Mouse (Mus musculus): ENCODE results near the gene Dph1.
"Not testable (repeated sequence)": the region's sequence is repeated elsewhere in the genome, so short reads cannot be mapped to it uniquely, and the experiment has no call there.

Gene Dph1

GRCm38 (mm10) chr11:75203926-75204325 lies 12.9 kb upstream of the Dph1 start:
- DNase-seq (ENCODE audit: low spot score in 2 of 2): no peak

GRCm38 (mm10) chr11:75201721-75202120 lies 10.7 kb upstream of the Dph1 start:
- no peak for DNase-seq (ENCODE audit: low spot score in 2 of 2)

- DNase-seq (ENCODE audit: low spot score in 2 of 2): peak in 1 of 2 experiments; percentile 84
These were observed 9.9 kb upstream of the Dph1 start for GRCm38 (mm10) chr11:75200935-75201334.

- DNase-seq (ENCODE audit: low spot score in 2 of 2): no peak
These were observed 8.9 kb upstream of the Dph1 start for GRCm38 (mm10) chr11:75199951-75200350.

GRCm38 (mm10) chr11:75198792-75199191 lies 7.8 kb upstream of the Dph1 start:
- DNase-seq (ENCODE audit: low spot score in 2 of 2): no peak

- no peak for DNase-seq (ENCODE audit: low spot score in 2 of 2)
These were observed 6.9 kb upstream of the Dph1 start for GRCm38 (mm10) chr11:75197956-75198355.

- DNase-seq (ENCODE audit: low spot score in 2 of 2): no peak
These were observed 5.1 kb upstream of the Dph1 start for GRCm38 (mm10) chr11:75196131-75196530.

GRCm38 (mm10) chr11:75194850-75195461 lies 3.9 kb upstream of the Dph1 start:
- DNase-seq (ENCODE audit: low spot score in 2 of 2): peak in 1 of 2 experiments; percentile 65

GRCm38 (mm10) chr11:75194121-75194849 lies 3.2 kb upstream of the Dph1 start:
- no peak for DNase-seq (ENCODE audit: low spot score in 2 of 2)

GRCm38 (mm10) chr11:75193256-75194071 lies 2.4 kb upstream of the Dph1 start, which contains the start of gene Rtn4rl1:
TSS of gene Rtn4rl1 (plus strand) at chr11:75193783.
- peak in 1 of 2 experiments; percentile 51 for DNase-seq (ENCODE audit: low spot score in 2 of 2)

GRCm38 (mm10) chr11:75192336-75193214 lies 1.5 kb upstream of the Dph1 start:
- peak in 1 of 2 experiments; percentile 79 for DNase-seq (ENCODE audit: low spot score in 2 of 2)

- no peak for DNase-seq (ENCODE audit: low spot score in 2 of 2)
These were observed 800 bp upstream of the Dph1 start for GRCm38 (mm10) chr11:75191841-75192240.

- peak in 1 of 2 experiments; percentile 80 for DNase-seq (ENCODE audit: low spot score in 2 of 2)
These were observed 693 bp downstream of the Dph1 start for GRCm38 (mm10) chr11:75190371-75190724.

- no peak for DNase-seq (ENCODE audit: low spot score in 2 of 2)
These were observed 1.2 kb downstream of the Dph1 start for GRCm38 (mm10) chr11:75189713-75190370.

GRCm38 (mm10) chr11:75184986-75185385 lies 6.1 kb downstream of the Dph1 start:
- DNase-seq (ENCODE audit: low spot score in 2 of 2): no peak

- DNase-seq (ENCODE audit: low spot score in 2 of 2): no peak
These were observed 6.5 kb downstream of the Dph1 start for GRCm38 (mm10) chr11:75184573-75184972.

GRCm38 (mm10) chr11:75183917-75184570 lies 7.0 kb downstream of the Dph1 start:
- peak in 1 of 2 experiments; percentile 83 for DNase-seq (ENCODE audit: low spot score in 2 of 2)

- peak in 1 of 2 experiments; percentile 88 for DNase-seq (ENCODE audit: low spot score in 2 of 2)
These were observed 12.3 kb downstream of the Dph1 start, which contains the start of gene Ovca2 for GRCm38 (mm10) chr11:75178672-75179208. TSS of gene Ovca2 (minus strand) at chr11:75178835.

GRCm38 (mm10) chr11:75178011-75178410 lies 13.0 kb downstream of the Dph1 start:
- no peak for DNase-seq (ENCODE audit: low spot score in 2 of 2)

- not testable (repeated sequence) for DNase-seq (ENCODE audit: low spot score in 2 of 2)
These were observed 16.5 kb downstream of the Dph1 start for GRCm38 (mm10) chr11:75174574-75174973.

All from left cerebral cortex, adult 9 months (tissue).